ENCODE assay signal across 7 mouse cellular contexts in genomic region chr13:51099560-51100232, GRCm38 (mm10). TPM values are rescaled to one million over a fixed set of nuclear protein-coding genes. Genes with fewer than 3 reads are reported as not detected.
DNase-seq lines count a peak whose midpoint lies in the region; ATAC-seq and TF ChIP-seq lines count a peak whose summit lies in the region.

No protein-coding gene starts in this region.

- WGBS in thymus, adult 2 months: 11% methylated on average over 26 of the region's 26 CpGs
- WGBS in embryonic facial prominence, embryonic 13.5 days: 2% methylated on average over 26 of the region's 26 CpGs
- 7% methylated on average over 26 of the region's 26 CpGs for WGBS in liver, postnatal 0 days (ENCODE audit: insufficient replicate concordance)
- 3% methylated on average over 26 of the region's 26 CpGs for WGBS in small intestine, adult 2 months

- DNase-seq in thymus, adult 2 months: no peak
- no peak for DNase-seq in thymus, postnatal 0 days (ENCODE audit: low spot score)
- DNase-seq in induced T-regulatory cell, adult 2 months (ENCODE audit: low read depth): peak; percentile 38
- no peak for DNase-seq in liver, postnatal 0 days
- DNase-seq in spleen, postnatal 4 days (ENCODE audit: low spot score in 2 of 2): no peak

- peak overlapping the region; percentile 67 for H3K4me3 ChIP-seq in thymus, adult 2 months (ENCODE audit: control insufficient read depth, insufficient read depth, low read length)
- peak overlapping the region; percentile 73 for H3K4me3 ChIP-seq in embryonic facial prominence, embryonic 13.5 days
- H3K4me3 ChIP-seq in liver, postnatal 0 days (ENCODE audit: low read depth, low read length): peak overlapping the region; percentile 85
- H3K4me3 ChIP-seq in small intestine, adult 2 months (ENCODE audit: low read depth, low read length): peak overlapping the region; percentile 95

- H3K36me3 ChIP-seq in thymus, adult 2 months (ENCODE audit: control insufficient read depth, insufficient read depth, low read length): no peaks in the 10 kb centered on the region
- peaks cover 8% of the 10 kb centered on the region for H3K36me3 ChIP-seq in embryonic facial prominence, embryonic 13.5 days
- no peaks in the 10 kb centered on the region for H3K36me3 ChIP-seq in liver, postnatal 0 days (replicated peaks; ENCODE audit: insufficient read depth, low read length)
- no peaks in the 10 kb centered on the region for H3K36me3 ChIP-seq in small intestine, adult 2 months (ENCODE audit: control insufficient read depth, insufficient read depth, low read length)

- H3K27me3 ChIP-seq in thymus, adult 2 months (ENCODE audit: control insufficient read depth, insufficient read depth, low read length): no peaks in the 10 kb centered on the region
- no peaks in the 10 kb centered on the region for H3K27me3 ChIP-seq in embryonic facial prominence, embryonic 13.5 days
- H3K27me3 ChIP-seq in liver, postnatal 0 days (ENCODE audit: insufficient read depth, low read length): no peaks in the 10 kb centered on the region
- no peaks in the 10 kb centered on the region for H3K27me3 ChIP-seq in small intestine, adult 2 months (ENCODE audit: control insufficient read depth, insufficient read depth, low read length)

- no peak for TF ChIP-seq EP300 in liver, postnatal 0 days (IDR thresholded peaks at IDR 0.05; ENCODE audit: low read depth)

- H3K4me2 ChIP-seq in embryonic facial prominence, embryonic 13.5 days: peak overlapping the region; percentile 95
- H3K4me2 ChIP-seq in liver, postnatal 0 days (ENCODE audit: low read depth, low read length): peak overlapping the region; percentile 97

- TF ChIP-seq CTCF in thymus, adult 2 months (IDR thresholded peaks at IDR 0.05; ENCODE audit: borderline replicate concordance, control insufficient read depth, extremely low read depth, insufficient read depth, low read length, poor library complexity): no peak
- TF ChIP-seq CTCF in liver, postnatal 0 days (IDR thresholded peaks at IDR 0.05; ENCODE audit: low read depth): no peak
- TF ChIP-seq CTCF in small intestine, adult 2 months (IDR thresholded peaks at IDR 0.05; ENCODE audit: extremely low read depth, insufficient read length, insufficient replicate concordance, low read depth, low read length): no peak

- peak overlapping the region; percentile 98 for H3K9ac ChIP-seq in embryonic facial prominence, embryonic 13.5 days
- H3K9ac ChIP-seq in liver, postnatal 0 days (replicated peaks): peak overlapping the region; percentile 63

- no peak for ATAC-seq in embryonic facial prominence, embryonic 13.5 days (ENCODE audit: insufficient number of reproducible peaks, insufficient read depth, low FRiP score, low TSS enrichment, low read depth)
- ATAC-seq in liver, postnatal 0 days: no peak

- no peak for TF ChIP-seq POLR2A in thymus, adult 2 months (IDR thresholded peaks at IDR 0.05; ENCODE audit: control insufficient read depth, extremely low read depth, insufficient read depth, low read length, poor library complexity)
- TF ChIP-seq POLR2A in small intestine, adult 2 months (IDR thresholded peaks at IDR 0.05; ENCODE audit: low read depth, low read length): no peak; the same call in 1 of the 2 replicates

- peaks cover 9% of the 10 kb centered on the region for H3K4me1 ChIP-seq in thymus, adult 2 months (replicated peaks; ENCODE audit: control insufficient read depth, insufficient read depth, low read length)
- peaks cover 22% of the 10 kb centered on the region for H3K4me1 ChIP-seq in embryonic facial prominence, embryonic 13.5 days
- peaks cover 22% of the 10 kb centered on the region for H3K4me1 ChIP-seq in liver, postnatal 0 days (ENCODE audit: insufficient read depth)
- peaks cover 20% of the 10 kb centered on the region; the same call in 1 of the 2 replicates for H3K4me1 ChIP-seq in small intestine, adult 2 months (ENCODE audit: control insufficient read depth, insufficient read depth, insufficient read length, low read length)

- no peak overlapping the region for H3K27ac ChIP-seq in thymus, adult 2 months (ENCODE audit: control insufficient read depth, insufficient read depth, low read length)
- H3K27ac ChIP-seq in embryonic facial prominence, embryonic 13.5 days: peak overlapping the region; percentile 89
- peak overlapping the region; percentile 60; the same call in 1 of the 2 replicates for H3K27ac ChIP-seq in liver, postnatal 0 days (ENCODE audit: low read depth)
- H3K27ac ChIP-seq in small intestine, adult 2 months (ENCODE audit: insufficient read depth, low read depth, low read length): peak overlapping the region; percentile 79

- H3K9me3 ChIP-seq in embryonic facial prominence, embryonic 13.5 days: peaks cover 5% of the 10 kb centered on the region; the same call in 1 of the 2 replicates
- no peaks in the 10 kb centered on the region for H3K9me3 ChIP-seq in liver, postnatal 0 days (ENCODE audit: low read length)

RNA-seq across cellular contexts. Expression of gene Spin1, which starts 1.0 kb away (rescaled TPM):
- polyA plus RNA-seq in thymus, adult 2 months (2012; rRNA removed): 29.0 and 29.5 TPM in 2 replicates
- polyA plus RNA-seq in thymus, postnatal 0 days (2015; fragmentation: Nextera tagmentation; extraction: Ambion mirVana): 44.7 and 49.3 TPM in 2 replicates
- polyA plus RNA-seq in embryonic facial prominence, embryonic 13.5 days (2015; fragmentation: Nextera tagmentation; extraction: Ambion mirVana): 116 and 128 TPM in 2 replicates
- 11.7 and 12.6 TPM in 2 replicates for polyA plus RNA-seq in liver, postnatal 0 days (2015; fragmentation: Nextera tagmentation; extraction: Ambion mirVana)
- polyA plus RNA-seq in small intestine, adult 2 months (2012; rRNA removed): 5.1 and 11.7 TPM in 2 replicates
